Mouse (Mus musculus) ES-E14 (cell line): ENCODE data around the gene Pigv. TPM values are rescaled to one million over a fixed set of nuclear protein-coding genes. Genes with fewer than 3 reads are reported as not detected.

Source experiments
- DNase-seq: peaks from one replicate; pipeline ENCODE4 v3.0.0-alpha.2; 2013; ENCODE audit warnings: low read depth, low spot score
- H3K27ac ChIP-seq: 2 replicates; pipeline ENCODE4 v1.5.1; 2012; ENCODE audit warnings: low read depth, mild to moderate bottlenecking, low read length, moderate library complexity, mixed read lengths; ENCODE audit not compliant: poor library complexity, insufficient read depth, severe bottlenecking
- H3K36me3 ChIP-seq: 2 replicates; pipeline ENCODE4 v1.6.1; 2012; ENCODE audit warnings: mild to moderate bottlenecking, low read length, moderate library complexity, mixed read lengths; ENCODE audit not compliant: control insufficient read depth, poor library complexity, insufficient read depth, severe bottlenecking
- H3K4me1 ChIP-seq, 2 experiments: fragments of 150-350 bp in 1 of 2; sonication (generic) in 1 of 2; 2 replicates each; pipeline ENCODE4 v1.6.1; 2012; ENCODE audit warnings: low read length in 2 of 2, mild to moderate bottlenecking in 1 of 2, mixed read lengths in 1 of 2; ENCODE audit not compliant: control insufficient read depth in 2 of 2, insufficient read depth in 2 of 2, poor library complexity in 1 of 2
- H3K4me3 ChIP-seq, 2 experiments: fragments of 150-350 bp in 1 of 2; sonication (generic) in 1 of 2; 2 replicates each; pipeline ENCODE4 v1.5.1; 2012; ENCODE audit warnings: low read length in 2 of 2, low read depth in 1 of 2, mild to moderate bottlenecking in 1 of 2, mixed read lengths in 1 of 2; ENCODE audit not compliant: insufficient read depth in 1 of 2, poor library complexity in 1 of 2, severe bottlenecking in 1 of 2
- H3K9ac ChIP-seq: 2 replicates; pipeline ENCODE4 v1.6.1; 2012; ENCODE audit warnings: low read depth, mild to moderate bottlenecking, low read length, mixed read lengths; ENCODE audit not compliant: poor library complexity, insufficient read depth, severe bottlenecking
- H3K9me3 ChIP-seq: fragments of 150-350 bp; sonication (generic); 2 replicates; pipeline ENCODE4 v1.6.1; 2012; ENCODE audit warnings: low read depth, mild to moderate bottlenecking, low read length; ENCODE audit not compliant: control insufficient read depth, insufficient read depth
- CHD2 ChIP-seq: IDR thresholded peaks from 2 replicates; pipeline ENCODE4 v1.6.1; 2014; ENCODE audit warnings: mild to moderate bottlenecking, low read depth, low read length, inconsistent platforms
- HCFC1 ChIP-seq: IDR thresholded peaks from 2 replicates; pipeline ENCODE4 v1.6.1; 2012; ENCODE audit warnings: low read length, inconsistent platforms, borderline replicate concordance; ENCODE audit not compliant: insufficient read depth
- MAFK ChIP-seq: IDR thresholded peaks from 2 replicates; pipeline ENCODE4 v1.6.1; 2014; ENCODE audit warnings: mild to moderate bottlenecking, low read depth, low read length, inconsistent platforms; ENCODE audit not compliant: insufficient read depth
- ZC3H11A ChIP-seq: IDR thresholded peaks from 2 replicates; pipeline ENCODE4 v1.6.1; 2012; ENCODE audit warnings: low read depth, mild to moderate bottlenecking, inconsistent platforms, low read length, borderline replicate concordance
- ZNF384 ChIP-seq: IDR thresholded peaks from 2 replicates; pipeline ENCODE4 v1.6.1; 2012; ENCODE audit warnings: low read depth, low read length, inconsistent platforms
- in situ Hi-C, 2 experiments: fragments of 600-800 bp; cut with MboI; formaldehyde crosslinking; loops; one replicate each; pipeline ENCODE4 v1.15.1; 2025; ENCODE audit warnings: low sequenced_read_pairs in 2 of 2, inconsistent platforms in 1 of 2; ENCODE audit not compliant: unreplicated experiment in 2 of 2
- total RNA-seq: library from RNA; depleted of rRNA; stranded (reverse); fragments of 300-350 nt; gene quantifications from 2 replicates; pipeline ENCODE4 v1.2.3, GENCODE M21; 2012; rRNA removed

Gene Pigv
- total RNA-seq, result 11.6 and 14.5 TPM in 2 replicates

GRCm38 (mm10) chr4:133671881-133672844 is at the start of gene Pigv:
TSS of gene Pigv (minus strand) at chr4:133672647.
- Histone ChIP-seq H3K4me1 (peaks cover 9 to 14% of the 10 kb centered on the region in 2 experiments; a peak in 3 of 4 replicates), H3K9me3 (no peaks in the 10 kb centered on the region), H3K36me3 (peaks cover 5% of the 10 kb centered on the region), H3K4me3 (peak within 1 kb of the TSS; percentile 93), H3K9ac (peak within 1 kb of the TSS; percentile 98), H3K27ac (peak within 1 kb of the TSS; percentile 97)
- no peak for TF ChIP-seq ZC3H11A
- in situ Hi-C loops, result loop anchor here in 1 of 2 experiments (10.0 kb wide), 1 partner anchor 153 kb away; no protein-coding TSS in a partner anchor
- peak; percentile 84 for DNase-seq

GRCm38 (mm10) chr4:133719791-133720190 is 47.3 kb upstream of the Pigv start:
- Histone ChIP-seq H3K9ac (no peak overlapping the region), H3K4me1 (peaks cover 2 to 5% of the 10 kb centered on the region in 2 experiments; a peak in 3 of 4 replicates), H3K27ac (no peak overlapping the region), H3K4me3 (no peak overlapping the region), H3K9me3 (no peaks in the 10 kb centered on the region), H3K36me3 (peaks cover 48% of the 10 kb centered on the region)
- in situ Hi-C loops, result no loop called here
- TF ChIP-seq ZC3H11A (no peak), CHD2 (no peak), ZNF384 (no peak), HCFC1 (no peak)
- DNase-seq, result no peak

GRCm38 (mm10) chr4:133712755-133713154 is 40.3 kb upstream of the Pigv start:
- Histone ChIP-seq H3K9me3 (no peaks in the 10 kb centered on the region), H3K4me1 (peaks cover 2 to 4% of the 10 kb centered on the region in 2 experiments; a peak in 2 of 4 replicates), H3K27ac (no peak overlapping the region), H3K36me3 (peaks cover 26% of the 10 kb centered on the region), H3K9ac (no peak overlapping the region), H3K4me3 (no peak overlapping the region)
- TF ChIP-seq CHD2 (no peak), MAFK (no peak), HCFC1 (no peak), ZNF384 (no peak), ZC3H11A (no peak)
- DNase-seq, result no peak
- in situ Hi-C loops, result no loop called here

- H3K36me3 ChIP-seq, result peaks cover 24% of the 10 kb centered on the region
- no peak for TF ChIP-seq CHD2
- no peak for TF ChIP-seq ZNF384
- no peak for TF ChIP-seq ZC3H11A
- TF ChIP-seq MAFK, result no peak
- no peak for TF ChIP-seq HCFC1
- in situ Hi-C loops, result no loop called here
- peaks cover 5 to 11% of the 10 kb centered on the region in 2 experiments; a peak in 3 of 4 replicates for H3K4me1 ChIP-seq
- H3K4me3 ChIP-seq, result no peak overlapping the region
- H3K9me3 ChIP-seq, result no peaks in the 10 kb centered on the region
- no peak overlapping the region for H3K27ac ChIP-seq
- DNase-seq, result no peak
- no peak overlapping the region for H3K9ac ChIP-seq
These were observed 39.0 kb upstream of the Pigv start for GRCm38 (mm10) chr4:133711307-133712076.
